Mouse (Mus musculus): ENCODE measurements around the gene Phf21a.

The Phf21a gene

DNA sequence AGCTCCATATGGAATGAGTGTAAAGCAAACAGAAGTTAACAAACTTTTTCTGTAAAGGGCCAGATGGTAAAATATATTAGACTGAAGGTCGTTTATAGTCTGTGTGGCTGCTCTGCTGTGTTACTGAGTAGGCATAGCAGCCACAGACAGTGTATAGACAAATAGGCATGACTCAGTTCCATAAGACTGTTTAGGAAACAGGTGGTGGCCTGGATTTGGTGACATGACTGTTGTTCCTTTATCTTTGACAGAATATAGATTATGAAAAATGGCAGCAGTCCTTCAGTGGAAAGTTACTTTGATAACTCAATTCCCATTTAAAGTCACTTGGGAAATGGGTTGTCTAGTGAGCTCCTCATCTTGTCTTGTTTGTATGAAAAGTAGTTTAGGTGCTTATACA, 132.7 kb downstream of the Phf21a start:
- in situ Hi-C loops (cut with MboI, MseI) = no loop called here

DNA sequence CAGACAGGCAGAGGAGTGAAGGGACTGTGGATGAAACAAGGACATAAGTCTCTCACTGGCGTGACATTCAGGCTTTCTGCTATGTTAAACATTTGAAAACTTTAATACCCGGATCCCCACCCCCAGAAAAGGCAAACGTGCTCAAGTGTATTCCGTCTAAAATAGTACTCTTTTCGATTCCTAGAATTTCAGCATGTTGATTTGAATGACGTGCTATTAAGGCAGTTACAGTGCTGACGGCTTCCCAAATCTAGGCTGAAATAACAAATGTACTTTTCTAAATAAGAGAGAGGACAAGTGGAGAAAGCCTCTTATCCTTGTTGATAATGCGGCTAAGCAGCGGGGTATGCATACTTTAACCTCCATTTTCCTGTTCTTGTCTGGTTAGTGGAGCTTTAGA, 137.1 kb downstream of the Phf21a start:
- in situ Hi-C loops (cut with MboI, MseI) = no loop called here

DNA sequence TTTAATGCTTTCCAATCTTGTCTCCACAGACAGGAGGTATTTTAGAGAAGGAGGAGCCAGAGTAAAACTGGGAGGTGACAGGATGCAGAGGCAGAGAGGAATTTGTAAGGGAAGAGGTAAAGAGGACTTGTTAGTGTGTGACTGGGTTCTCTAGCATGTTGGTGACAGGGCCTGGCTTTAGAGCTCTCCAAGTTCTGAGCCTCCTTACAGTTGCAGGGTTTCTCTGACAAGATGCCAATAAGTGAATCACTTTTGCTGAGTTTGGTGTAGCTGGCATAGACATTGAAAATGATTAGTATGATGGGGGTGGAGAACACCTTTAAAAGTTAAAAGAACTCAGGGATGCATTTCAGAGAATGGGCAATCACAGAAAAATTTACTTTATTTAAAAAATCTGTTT, 138.8 kb downstream of the Phf21a start:
- in situ Hi-C loops (cut with MboI, MseI) = no loop called here

DNA sequence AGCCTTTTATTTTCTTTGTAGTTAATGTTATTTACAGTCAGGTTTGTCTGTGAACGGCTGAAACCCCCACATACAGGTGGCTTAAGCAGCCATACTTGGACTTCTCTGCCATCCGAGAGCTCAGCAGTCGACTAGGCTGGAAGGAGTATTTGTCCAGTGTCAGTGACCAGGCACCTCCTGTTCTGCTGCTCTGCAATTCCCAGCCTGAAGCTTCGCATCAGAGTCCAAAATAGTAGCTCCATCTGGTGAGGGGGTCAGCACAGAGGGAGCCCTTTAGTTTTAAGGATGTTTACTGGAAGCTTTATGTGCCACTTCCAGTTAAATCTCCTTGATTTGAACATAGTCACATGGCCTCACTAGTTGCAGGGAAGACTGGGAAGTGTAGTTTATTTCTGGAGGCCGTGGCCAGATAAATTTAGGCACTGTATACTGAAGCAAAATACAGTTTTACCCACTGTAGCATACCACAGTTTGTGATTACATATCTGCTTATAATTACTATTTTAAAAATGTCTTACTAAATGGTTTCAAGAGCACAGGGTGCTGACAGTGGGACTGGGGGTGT, 141.9 kb downstream of the Phf21a start:
- in situ Hi-C loops (cut with MboI, MseI) = no loop called here

DNA sequence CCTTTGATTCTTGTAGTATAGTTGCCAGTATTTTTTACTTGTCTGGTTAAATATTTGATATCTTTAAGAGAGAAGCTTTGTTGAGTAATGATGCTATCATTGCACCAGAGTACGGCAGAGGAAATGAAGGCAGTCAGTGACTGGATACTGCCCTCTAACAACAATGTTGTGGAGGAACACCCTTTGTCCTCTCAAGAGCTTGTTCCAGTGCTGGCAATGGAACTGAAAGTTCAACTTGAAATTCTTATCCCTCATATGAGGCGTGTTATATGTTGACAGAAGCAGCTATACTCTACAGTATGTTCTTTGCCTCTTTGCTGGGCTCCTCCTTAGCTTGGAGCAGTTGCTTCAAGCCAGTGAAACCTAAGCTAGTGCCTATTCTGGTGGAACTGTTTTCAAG, 147.4 kb downstream of the Phf21a start:
- in situ Hi-C loops (cut with MboI, MseI) = no loop called here

DNA sequence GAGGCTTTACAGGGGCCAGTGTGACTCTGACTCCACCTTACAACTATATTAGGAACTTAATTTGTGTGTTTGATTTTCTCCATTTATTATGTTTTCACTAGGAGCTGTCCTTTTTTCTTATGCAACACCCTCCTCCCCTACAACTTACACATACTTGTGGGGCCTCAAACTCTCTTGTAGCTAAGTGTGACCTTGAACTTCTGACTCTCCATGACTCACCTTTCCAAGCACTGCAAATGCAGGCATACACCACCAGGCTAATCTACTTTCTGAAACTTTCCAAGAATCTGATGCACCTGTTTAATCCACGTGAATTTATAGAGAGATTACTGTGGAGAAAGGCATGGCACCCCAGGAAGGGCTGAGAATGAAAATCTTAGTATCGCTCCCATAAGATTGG, 147.9 kb downstream of the Phf21a start:
- in situ Hi-C loops (cut with MboI, MseI) = no loop called here

DNA sequence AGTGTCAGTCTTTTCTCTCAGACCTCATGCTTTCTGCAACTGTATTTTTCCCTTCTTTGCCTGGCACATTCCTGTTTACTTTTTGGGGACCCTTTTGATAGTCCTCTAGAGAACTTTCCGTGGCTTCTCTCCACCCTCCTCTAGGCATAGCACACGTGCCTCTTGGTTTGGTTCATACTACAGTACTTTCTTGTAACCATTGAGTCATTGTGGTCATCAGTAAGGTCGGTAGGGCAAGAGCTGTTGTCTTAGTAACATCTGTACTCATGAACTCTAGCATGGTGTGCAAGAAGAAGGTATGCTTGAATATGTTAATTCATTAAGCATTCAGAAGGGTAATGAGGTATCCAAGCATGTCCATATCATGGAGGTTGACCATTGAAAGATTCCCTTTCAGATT, 148.4 kb downstream of the Phf21a start:
- in situ Hi-C loops (cut with MboI, MseI) = no loop called here

DNA sequence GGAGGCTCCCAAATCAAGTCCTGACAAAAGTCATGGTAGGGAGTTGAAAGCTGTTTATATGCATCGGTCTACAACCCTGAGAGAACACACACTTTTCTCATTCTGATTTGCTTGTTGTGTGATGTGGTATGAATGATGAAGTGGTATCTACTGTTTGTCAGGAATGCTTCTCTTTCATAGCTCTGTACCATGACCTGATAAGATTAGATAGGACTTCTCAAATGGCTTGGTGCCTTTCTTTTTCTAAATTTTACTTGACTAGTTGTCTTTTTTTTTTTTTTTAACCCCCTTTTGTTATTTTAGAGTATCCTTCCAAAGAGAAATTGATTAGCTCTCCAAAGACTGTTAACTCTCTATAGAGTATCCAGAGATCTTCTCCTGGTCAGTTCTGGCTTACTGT, 153.2 kb downstream of the Phf21a start:
- in situ Hi-C loops (cut with MboI, MseI) = no loop called here

DNA sequence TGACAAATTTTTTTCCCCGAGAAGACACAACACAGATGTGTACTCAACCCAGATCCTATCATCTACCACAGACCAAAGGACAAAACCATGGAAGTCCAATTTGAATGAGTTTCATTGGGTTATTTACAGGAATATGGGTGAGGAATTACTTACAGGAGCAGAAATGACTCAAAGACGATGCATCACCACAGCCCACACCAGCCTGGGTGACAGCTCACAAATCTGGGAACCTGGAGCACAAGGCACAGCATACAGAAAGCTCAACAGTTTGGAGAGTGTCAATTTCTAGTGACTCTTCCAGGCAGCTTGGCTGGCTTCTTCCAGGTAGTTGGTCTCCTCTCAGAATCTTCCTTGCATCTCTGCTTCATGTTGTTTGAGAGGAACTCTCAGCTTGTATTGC, 154.8 kb downstream of the Phf21a start:
- in situ Hi-C loops (cut with MboI, MseI) = no loop called here

DNA sequence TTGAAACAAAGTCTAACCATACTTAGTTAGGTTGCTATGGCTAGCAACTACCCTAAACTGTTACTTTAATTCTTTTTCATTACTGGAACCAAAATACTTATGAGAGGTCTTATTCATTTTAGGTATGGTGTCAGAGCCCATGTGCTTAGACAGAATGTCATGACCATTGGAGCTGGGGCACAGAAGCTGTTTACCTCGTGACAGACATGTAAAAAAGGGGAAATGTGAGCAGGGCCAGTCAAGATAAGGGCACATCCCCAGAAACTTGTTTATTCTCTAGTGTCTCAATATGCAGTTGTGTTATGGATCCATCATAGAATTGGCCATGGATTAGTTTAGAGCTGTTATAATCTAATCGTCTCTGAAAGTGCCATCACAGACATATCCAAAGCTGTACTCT, 157.6 kb downstream of the Phf21a start:
- in situ Hi-C loops (cut with MboI, MseI) = no loop called here

DNA sequence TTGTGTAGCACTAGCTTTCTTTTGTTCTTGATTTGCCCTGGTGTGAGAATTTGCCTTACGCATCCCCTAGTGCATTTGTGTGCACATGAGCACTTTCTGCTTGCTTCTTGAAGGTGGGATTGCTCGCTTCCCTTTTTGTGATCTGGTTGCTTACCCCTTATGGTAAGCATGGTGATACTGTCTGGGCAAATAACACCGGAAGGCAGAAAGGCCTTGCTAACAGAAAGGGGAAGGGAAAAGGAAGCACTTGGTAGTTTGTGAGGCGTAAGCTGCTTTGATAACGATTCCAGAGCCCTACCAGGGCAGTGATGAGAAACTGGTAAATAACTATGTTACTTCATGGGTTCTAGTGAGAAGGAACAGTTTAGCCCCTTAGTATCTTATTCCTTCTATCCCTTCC, 160.9 kb downstream of the Phf21a start:
- in situ Hi-C loops (cut with MboI, MseI) = no loop called here

DNA sequence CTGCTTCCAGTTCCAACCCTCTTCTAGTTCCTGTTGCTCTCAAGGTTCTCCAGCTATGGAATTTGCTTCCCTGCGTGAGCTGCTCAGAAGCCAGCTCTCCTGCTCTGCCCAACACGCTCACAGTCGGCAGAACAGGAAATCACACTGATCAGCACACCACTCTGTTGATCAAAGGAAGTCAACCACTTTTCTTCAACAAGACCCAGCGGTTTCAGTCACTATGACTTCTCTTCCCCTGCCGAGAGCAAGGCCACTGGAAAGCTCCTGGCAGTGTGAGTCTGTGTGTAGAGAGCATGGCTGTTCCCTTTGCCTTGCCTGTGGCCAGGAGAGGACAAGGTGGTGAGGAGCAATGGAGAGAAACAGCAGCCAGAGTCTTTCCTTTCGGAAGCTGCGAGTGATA, 163.2 kb downstream of the Phf21a start:
- in situ Hi-C loops (cut with MboI, MseI) = no loop called here

DNA sequence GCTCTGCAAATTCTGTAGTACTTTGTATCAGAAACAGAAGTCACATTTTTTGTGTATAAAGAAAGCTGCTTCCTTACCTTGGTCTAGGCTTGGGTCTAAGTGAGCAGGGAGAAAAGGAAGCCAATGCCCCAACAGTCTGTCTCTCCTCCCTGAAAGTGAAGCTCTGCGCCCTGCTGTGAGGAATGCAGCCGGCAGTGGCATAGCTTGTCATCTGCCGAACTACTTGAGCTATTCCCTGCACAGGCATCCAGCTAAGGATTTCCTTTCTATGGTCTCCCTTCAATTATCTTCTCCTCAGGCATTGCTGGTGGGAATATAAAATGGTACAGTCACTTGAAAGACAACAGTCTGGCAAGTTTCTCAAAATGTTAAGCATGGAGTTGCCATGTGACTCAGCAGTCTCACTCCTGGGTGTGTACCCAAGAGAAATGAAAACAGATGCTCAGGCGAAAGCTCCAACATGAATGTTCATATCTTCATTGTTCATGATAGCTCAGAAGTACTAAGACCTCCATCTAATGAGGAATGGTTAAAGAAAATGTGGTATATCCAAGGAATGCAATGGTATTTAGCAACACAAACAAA, 164.5 kb downstream of the Phf21a start:
- in situ Hi-C loops (cut with MboI, MseI) = no loop called here

DNA sequence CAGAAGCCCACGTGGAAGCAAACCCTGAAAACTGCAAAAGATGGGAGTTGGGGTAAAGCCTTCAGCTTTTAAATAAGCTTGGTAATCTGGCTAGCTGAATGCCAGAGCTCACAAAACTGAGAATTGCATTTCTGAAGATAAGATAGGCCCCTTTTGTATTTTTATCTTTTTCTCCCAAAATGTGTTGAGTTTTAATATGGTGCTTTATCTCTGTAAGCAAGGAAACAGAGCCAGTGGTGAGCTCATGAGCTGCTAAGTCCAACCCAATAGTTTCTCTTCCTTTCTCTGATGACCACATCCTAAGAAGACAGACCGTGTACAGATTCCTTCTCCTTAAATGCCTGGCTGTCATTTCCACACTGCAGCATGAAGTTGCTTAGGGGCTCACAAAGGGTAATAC, 167.0 kb downstream of the Phf21a start:
- in situ Hi-C loops (cut with MboI, MseI) = no loop called here

DNA sequence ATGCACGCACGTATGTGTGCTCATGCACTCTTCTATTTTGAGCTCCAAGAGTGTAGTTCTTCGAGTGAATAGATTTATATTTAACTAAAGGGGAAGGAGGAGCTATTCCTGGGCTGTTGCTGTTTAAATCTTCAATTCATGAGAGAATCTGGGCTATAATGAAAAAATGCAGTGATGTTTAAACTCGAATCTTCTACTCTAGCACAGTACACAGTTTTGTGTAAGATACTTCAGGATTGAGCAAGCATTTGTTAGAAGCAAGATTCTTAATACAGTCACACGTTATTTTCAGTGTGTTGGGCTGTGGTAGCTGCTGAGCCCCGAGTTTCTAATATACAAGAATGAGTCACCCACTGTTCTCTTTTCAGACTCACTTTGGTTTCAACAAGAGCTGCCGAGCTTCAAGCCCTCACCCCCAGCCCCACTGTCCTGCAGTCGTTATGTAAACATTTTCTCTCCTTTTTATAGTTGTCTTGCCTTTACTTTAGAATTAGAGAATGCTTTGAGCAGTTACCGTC, 173.2 kb downstream of the Phf21a start:
- in situ Hi-C loops (cut with MboI, MseI) = no loop called here

DNA sequence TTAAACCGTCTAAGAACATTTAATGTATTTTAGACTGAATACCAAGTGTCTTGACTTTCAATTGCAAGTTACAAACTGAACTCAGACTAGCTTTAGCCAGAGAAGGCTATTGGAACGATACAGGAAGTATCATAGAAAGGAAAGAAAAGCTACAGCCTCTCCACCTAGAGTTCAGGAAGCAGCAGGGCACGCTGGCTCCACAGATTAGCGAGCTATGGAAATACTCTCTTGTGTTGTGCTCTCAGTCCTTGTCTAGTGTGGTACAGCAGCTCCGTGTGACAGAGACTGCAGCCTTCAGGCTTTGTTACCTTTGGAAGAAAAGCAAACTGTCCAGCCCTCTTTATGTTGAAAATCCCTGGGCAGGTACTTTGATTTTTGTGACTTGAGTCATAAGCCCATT, 176.3 kb downstream of the Phf21a start:
- in situ Hi-C loops (cut with MboI, MseI) = no loop called here

DNA sequence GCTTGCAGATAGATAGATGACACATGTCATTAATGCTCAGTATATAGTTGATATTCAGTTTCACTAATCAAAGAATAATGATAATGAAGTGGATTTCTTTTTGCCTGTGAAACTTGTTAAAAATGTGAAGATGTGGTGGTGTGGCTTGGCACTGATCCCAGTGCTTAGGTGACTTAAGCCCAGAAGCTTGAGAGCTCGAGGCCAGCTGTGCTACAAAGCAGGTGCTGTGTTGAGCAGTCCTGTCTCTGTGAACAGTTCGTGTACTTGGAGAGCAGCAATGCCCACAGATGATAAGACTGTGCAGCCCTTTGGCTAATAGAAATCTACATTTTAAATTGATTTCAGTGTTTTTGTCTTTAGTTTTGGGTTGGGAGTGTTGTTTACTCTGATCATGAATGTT, 179.6 kb downstream of the Phf21a start:
- in situ Hi-C loops (cut with MboI, MseI) = no loop called here

DNA sequence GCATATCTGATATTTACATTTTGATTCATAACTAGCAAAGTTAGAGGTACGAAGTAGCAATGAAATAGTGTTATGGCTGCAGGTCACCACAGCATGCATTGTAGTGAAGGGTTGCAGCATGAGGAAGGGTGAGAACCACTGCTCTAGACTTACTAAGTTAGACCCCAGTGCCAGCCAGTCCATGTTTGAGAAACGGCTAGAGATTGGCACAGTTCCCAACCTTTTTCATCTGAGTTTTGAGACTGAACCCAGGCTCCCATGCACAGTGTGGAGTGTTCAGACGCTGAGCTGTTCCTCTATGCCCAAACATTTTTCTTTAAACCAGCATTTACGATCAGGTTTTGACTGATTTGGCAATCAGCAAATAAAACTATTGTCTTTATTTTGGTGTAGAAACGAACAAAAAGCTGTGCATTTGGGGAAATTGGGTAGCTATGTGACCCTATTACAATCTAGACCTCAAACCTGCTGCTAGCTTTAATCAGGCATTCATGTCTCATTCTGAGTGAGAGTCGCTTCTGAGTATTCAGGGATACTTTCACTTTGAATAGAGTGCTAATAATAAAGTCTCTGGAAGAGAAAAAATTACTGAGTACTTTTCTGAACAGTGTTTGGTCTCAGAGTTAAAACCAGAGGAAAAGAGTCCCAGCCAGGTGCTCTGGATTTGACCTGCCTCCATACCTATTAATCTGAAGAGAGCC, 180.3 kb downstream of the Phf21a start:
- in situ Hi-C loops (cut with MboI, MseI) = no loop called here

DNA sequence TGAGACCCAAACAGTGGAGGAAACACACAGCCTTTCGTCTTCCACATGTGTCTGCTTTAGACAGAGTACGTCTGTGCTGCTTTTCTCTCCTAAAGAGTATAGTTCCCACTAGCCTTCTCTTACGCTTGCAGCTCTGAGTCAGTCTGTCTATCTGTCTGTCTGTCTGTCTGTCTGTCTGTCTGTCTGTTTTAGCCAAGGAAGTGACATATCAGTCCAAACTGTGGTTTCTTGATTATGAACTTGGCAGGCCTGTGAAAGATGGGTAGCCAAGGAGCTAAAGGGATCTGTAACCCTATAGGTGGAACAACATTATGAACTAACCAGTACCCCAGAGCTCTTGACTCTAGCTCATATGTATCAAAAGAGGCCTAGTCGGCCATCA, 180.9 kb downstream of the Phf21a start:
- in situ Hi-C loops (cut with MboI, MseI) = no loop called here

DNA sequence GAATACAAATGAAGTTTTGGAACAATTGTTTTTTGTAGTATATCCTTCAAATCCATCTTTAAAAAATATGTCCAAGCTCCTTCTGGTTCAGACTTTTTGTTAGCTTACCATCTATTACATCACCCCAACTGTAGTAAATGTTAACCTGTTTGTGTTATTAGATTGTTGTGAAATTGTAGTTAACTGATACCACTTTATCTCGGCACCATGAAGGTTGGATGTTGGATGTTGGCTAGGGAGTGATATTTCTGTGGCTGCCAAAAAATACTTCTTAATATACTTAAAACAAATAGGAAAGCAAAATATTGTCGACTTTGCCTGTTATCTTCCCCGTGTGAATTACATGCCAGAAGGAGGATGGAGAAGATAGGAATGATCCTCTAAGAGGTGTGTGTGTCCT, 184.9 kb downstream of the Phf21a start:
- in situ Hi-C loops (cut with MboI, MseI) = no loop called here

DNA sequence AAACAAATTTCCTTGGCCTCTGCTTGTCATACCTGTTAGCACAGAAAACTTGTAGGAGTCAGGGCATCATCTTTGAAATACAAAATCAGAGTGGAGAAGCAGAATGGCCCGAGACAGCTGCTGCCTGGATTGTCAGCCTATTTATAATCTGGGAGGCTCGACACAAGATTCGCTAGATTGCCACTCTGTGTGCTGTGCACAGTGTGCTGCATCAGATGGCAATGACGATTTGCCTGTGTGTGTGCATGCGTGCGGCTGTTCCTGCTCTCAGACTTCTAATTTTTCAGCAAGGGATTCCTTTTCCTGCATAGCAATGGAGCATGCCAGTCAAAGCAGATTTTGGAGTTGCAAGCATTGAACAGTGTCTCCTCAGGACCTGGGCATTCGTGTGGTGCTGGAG, 185.7 kb downstream of the Phf21a start:
- in situ Hi-C loops (cut with MboI, MseI) = no loop called here

DNA sequence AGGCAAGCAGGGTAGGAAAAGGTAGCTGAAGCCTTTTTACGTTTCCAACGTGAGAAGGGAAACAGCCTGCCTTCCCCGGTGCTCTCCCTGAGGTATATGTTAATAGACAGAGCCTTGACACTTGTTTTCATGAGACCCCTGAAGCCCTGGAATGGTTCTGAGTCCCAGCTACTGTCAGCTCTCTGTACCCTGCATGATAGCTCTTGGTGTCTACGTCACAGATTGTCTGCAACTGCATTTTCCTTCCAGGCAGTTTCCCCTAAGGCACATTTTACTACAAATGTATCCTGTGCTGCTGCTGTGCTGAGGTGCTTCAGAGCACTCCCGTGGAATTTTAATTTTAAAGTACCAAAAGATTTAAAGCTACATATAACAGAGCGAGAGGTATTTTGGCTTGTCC, 186.5 kb downstream of the Phf21a start:
- in situ Hi-C loops (cut with MboI, MseI) = no loop called here

DNA sequence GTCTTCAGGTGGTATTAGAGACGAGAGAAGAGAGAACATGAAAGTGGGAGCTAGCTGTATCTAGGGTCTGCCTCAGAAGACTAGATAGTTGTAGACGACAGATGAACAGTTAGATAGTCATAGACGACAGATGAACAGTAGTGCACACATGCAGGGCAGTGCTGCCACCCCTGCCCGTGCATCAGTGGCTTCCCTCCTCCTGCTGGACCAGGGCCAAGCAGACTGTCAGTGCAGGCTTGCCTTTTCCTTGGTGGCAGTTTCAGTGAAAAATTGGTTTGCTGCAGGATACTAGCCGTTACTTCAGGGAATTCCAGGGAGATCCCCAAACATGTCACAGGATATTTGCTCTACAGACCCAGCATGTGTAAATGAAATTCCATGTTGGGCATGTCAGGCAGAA, 192.7 kb downstream of the Phf21a start:
- in situ Hi-C loops (cut with MboI, MseI) = no loop called here

All from T-helper 1 cell (primary cell).